Mouse (Mus musculus) monocyte, adult 5-6 weeks (primary cell): ENCODE measurements around the gene Zdhhc22. TPM values are rescaled to one million over a fixed set of nuclear protein-coding genes. Genes with fewer than 3 reads are reported as not detected.

ENCODE experiments used
- ATAC-seq: fragments of 153-309, 156-312 bp; replicated peaks from 2 replicates; pipeline ENCODE4 v1.8.0; 2017; ENCODE audit warnings: mild to moderate bottlenecking; ENCODE audit not compliant: low TSS enrichment, insufficient number of reproducible peaks, severe bottlenecking, poor library complexity, low FRiP score
- total RNA-seq: library from RNA; stranded (forward); fragments of 200-1000, 200-491, 200-594 nt; gene quantifications from 3 replicates; pipeline ENCODE4 v1.2.3, GENCODE M21; 2017

Gene Zdhhc22
- total RNA-seq, 1 experiment from 2014 or later, result 0.38 TPM

DNA sequence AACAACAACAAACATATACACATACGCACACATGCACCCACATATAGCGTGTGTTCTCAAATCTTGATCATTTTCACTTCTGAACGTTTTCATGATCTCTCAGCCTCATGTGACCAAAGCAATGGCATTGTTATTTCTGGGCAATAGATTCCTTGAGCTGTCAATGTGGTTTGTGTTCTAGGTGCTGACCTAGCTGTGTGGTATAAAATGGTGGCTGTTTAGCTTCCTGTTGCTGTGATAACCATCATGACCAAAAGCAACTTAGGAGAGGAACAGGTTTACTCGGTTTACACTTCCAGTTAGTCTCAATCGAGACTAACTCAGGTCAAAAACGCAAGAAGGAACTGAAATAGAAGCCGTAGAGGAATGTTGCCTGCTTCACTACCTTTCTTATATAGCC lies 19.1 kb downstream of the Zdhhc22 start:
- ATAC-seq, result no peak

DNA sequence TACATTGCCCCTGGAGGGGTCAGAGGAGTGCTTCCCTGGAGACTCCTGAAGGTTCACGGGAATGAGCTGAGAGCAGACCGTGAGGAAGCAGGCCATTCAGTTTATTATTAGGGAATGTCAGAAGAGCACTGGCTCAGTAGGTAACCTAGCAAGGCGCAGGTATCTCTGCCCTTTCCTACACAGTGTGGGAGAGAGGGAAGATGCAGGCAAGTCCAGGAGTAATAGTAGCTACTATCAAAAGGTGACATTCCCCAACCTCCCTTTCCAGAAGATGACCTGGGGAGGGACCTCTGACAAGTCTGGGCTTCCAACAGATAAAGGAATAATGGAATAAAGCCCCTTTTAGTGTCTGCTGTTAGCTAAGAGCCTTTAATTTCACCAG lies 21.0 kb downstream of the Zdhhc22 start:
- ATAC-seq, result no peak

DNA sequence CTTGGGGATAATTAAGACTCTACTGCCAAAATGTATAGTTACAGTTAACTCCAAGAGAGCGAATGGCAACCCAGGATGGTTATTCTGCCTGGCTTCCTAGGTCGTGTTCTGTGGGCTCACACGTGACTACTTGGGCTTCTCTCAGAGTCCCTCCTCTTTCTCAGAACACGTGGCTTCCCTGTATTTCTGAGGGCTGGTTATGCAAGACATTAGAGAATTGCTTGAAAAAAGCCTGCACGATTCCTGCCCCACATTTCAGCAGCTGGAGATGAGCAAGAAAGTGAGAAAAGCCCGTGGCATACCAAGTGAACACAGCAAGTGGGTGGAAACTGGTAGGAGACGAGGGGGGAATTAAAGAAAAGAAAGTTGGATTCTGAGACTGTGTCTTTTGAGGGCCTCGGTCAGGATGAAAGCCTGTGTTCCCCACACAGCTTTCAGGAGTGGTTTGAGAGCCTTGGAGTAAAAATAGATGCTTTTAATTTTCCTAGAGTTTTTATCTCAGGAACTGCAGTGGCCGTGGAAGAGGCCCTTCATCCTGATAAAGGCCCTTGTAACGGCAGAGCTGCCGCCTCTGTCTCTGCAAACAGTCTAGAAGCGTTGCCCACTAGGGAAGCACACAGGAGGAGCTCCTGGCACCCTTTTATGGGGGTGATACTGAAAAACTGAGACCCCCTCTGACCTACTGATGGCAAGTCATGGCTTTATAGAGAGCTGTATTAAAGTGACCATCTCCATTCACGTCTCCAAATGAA lies 21.6 kb downstream of the Zdhhc22 start:
- no peak for ATAC-seq

DNA sequence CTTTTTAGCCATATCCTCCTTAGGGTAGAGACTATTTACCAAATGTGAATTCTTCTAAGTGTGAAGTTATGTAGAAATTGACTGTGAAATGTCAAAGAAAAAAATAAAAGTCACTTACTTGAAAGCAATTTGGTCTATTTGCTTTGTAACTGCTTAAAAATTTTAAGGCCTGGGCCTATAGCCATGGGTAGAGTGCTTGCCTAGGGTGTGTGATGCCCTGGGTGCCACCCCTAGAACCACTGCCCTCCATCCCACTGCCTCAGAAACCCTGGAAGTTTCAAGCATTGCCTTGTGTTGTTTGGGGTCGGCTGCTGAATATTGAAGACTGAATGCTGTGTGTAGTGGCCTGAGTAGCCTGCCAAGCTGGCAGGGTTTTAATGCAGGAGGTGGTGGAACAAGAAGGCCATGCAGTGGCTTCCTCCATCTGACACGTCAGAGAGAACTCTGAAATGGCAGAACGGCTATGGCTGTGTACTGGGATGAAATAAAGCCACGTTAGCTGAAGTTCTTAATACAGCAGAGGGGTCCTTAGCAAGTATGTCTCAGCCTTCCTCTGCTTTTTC lies 24.9 kb downstream of the Zdhhc22 start:
- no peak for ATAC-seq

DNA sequence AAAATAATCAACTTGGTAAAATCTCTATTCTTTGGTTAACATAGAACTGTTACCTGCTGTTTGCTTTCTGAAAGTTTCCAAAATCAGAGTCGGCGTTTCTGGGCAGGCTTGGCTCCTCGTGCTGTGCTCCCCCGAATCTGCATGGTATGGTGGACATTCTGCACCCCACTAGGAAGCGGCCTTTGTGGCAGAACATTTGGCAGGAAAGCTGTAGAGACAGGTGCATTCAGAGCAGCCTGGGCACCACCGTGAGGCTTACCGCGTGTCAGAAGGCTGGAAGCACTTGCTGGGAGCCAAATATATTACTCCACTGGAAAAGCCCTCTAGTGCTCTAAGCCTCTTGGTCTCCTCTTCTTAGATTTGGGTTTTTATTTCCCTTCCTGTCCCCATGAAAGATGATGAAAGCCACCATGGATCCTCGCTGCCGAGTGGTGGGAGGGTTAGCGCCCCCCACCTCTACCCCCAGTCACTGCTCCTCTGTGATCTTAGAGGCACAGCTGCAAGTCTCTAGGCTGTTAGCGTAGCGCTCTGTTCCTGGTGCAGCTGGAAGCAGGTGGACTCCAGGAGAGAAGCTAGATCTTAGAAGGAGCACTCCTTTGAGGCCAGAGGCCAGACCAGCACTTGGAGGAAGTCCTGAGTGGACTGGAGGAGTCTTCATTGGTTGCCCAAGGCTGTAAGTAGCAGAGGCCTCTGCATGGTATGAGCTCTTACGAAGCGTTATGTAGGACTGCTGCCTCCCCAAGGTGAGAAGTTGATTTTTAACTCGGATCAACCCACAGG lies 25.8 kb downstream of the Zdhhc22 start:
- no peak for ATAC-seq

DNA sequence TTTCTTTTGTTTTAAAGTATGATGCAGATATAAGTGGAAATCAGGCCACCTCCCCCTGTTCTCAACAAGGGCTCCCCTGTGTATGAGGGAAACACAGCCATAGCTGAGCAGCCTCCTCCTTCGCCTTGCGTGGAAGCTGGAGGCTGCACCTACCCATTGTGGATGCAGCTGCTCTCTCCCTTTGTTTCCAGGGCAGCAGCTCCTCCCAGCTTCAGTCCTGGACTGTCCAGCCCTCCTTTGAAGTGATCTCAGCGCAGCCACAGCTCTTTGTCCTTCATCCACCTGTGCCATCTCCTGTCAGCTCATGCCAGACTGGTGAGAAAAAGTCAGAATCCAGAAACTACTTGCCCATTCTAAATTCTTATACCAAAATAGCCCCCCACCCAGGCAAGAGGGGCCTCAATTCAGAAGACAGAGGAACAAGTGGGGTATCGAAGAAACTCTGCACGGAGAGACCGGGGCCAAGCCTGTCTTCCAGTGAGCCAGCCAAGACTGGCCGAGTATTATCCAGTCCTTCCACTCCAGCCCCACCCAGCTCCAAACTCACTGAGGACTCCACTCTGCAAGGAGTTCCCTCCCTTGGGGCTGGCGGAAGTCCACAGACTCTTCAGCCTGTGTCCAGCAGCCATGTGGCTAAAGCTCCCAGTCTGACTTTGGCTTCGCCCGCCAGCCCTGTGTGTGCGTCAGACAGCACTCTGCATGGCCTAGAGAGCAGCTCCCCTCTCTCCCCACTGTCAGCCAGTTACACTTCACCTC lies 28.5 kb downstream of the Zdhhc22 start:
- ATAC-seq, result no peak

DNA sequence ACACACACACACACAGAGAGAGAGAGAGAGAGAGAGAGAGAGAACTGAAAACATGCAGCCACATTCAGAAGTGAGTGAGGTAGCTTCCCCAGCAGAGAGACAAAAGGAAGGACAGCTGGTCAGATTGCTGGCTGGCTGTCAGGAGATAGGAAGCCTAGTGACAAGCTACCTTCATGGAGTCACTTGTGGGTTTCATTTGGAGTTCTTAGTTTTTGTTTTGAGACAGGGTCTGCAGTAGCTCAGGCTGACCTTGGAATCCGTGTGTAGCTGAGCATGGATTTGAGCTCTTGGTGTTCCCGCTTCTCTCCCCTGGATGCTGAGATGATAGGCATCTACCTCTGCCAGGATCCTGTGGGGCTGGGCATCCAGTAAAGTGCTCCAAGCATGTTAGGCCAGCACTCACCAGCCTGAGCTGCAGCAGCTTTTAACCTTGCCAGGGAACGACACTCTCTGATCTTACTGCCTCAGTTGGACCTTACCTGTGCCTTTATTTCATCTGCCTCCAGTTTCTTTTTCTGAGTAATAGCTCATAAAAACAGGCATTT lies 29.4 kb downstream of the Zdhhc22 start:
- no peak for ATAC-seq

DNA sequence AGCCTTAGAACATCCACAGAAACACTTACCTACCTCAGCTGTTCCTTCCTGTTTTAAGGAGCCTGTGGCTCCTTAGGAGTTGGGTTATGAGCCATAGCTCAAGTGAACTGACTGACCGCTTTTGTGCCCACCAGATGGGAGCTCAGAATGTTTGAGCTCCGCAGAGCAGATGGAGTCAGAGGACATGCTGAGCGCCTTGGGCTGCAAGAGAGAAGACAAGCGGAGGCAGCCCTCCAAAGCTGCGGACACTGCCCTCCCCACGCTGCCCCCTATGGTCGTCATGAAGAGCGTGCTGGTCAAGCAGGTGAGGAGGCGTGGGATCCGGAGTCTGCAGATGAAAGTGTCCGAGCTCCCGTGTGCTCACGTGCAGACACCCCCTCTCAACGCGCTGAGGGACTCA lies 30.1 kb downstream of the Zdhhc22 start:
- ATAC-seq, result no peak

DNA sequence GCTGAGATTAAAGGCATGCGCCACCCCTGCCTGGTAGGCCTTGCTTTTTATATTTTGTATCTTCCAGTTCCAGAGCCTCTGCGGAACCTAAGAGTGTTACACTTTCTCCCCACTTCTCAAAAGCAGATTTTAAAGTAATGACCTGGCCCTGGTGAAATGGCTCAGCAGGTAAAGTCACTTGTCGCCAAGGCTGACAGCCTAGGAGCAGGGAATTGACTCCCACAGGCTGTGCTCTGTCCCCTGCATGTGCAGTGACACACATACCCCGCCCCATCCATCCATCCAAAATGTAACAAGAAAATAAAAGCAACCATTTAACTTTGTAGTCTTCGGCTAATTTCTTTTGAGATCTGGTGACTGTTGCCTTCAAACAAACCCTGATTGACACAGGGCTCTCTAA lies 30.6 kb downstream of the Zdhhc22 start:
- no peak for ATAC-seq

DNA sequence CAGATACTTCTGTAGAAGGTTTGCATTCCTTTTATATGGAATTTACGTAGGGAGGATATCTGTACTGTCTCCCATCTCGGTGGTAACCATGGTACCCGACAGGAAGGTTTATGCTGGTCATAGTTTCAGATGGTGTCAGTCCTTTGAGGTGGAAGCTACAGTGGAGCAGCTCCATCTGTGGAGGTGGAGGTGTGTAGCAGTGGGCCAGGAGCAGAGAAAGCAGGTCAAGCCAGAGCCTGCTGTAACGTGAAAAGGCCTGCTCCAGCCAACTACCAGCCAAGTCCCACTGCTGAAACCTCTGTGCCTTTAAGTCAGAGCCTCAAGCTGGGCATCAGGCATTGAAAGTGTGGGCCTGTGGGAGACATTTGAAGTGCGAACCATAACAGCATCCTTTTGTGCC lies 31.7 kb downstream of the Zdhhc22 start:
- no peak for ATAC-seq

DNA sequence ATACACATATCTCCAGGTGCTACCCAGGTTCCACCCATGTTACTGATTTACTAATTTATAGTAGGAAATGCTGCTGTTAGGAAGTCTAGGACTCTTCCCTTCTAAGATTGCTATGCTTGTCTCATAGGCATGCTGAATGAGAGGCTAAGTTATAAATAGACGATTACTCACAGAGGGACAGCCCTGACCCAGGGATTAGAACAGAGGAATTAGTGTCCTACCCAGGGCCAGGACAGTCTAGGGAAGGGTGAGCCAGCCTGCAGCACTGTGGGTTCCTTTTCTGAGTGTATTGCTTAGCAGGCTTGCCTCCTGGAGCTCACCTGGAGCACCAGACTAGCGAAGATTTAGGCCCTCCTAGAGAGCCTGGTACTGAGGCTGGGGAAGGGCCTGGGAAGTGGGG lies 34.3 kb downstream of the Zdhhc22 start:
- ATAC-seq, result no peak

DNA sequence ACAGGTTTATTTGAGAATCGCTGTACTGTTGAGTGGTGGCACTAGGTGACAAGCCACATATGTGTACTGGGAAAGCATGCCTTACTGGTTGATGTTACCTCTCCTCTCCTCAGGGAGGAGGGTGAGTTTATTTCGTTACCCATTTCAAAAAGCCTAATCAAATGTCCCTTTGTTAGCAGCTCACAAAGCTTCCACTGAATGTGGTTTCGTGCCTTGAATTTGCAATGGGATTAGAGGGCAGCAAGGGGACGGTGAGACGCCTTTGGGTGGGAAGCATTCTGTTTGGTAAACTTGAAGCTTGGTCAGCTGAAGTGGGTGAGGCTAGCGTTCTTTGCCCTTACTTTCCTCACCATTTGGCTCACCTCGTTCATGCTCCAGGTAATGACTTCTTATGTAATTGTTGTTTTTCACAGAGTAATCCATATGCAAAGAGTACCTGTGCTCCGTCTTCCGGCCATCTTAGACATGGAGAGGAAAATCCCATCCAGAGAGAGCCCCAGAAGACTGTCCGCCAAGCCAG lies 37.8 kb downstream of the Zdhhc22 start:
- ATAC-seq, result no peak

DNA sequence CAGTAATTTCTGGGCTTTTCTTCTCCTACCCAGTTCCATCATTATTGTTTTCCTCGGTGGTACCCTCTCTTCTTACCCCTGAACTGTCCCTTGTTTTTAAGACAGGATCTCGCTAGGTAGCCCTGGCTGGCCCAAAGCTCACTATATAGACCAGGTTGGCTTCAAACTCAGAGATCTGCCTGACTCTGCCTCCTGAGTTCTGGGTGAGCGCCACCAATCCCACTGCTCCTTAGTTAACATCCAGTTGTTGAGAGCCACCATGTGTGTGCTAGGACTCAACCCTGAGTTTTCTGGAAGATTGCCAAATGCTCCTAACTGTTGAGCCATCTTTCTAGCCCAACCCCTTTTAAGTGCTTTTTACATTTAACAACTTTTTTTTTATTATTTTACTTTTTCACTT lies 39.3 kb downstream of the Zdhhc22 start:
- no peak for ATAC-seq

DNA sequence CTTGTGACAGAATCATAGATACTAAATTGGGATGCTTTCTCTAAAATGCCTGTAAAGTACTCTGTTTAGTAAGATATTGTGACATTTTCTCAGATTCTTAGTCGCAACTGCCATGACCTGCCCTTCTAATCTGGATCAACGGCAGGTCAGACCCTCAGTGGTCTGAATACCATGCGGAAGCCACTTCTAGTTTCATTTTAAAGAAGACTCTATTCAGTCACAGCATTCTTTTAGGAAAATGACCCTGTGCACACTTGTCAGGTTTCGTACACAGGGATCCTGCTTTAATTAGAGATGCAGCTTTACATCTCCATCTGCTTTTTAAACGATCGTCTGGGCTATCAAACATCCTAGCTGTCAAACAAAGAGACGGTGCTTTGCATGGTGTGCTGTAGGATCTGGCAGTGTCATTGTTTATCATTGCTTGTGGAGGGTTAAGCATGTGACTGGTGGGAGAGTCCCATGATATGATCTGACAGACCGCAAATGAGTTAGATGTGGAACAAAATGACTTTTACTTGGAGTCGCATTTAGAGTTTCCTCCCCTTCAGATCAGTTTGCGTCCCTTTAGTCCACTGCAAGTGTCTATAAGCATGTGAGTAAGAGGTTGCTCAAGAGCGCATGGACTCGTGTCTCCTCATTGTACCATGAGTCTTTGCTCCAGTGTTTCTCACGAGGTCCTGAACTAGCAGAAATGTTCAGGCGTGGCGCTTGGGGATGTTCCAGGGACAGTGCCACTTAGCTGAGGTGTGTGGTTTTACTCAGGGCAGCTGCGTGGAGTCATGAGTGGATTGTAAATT lies 39.9 kb downstream of the Zdhhc22 start:
- ATAC-seq, result peak; percentile 15

DNA sequence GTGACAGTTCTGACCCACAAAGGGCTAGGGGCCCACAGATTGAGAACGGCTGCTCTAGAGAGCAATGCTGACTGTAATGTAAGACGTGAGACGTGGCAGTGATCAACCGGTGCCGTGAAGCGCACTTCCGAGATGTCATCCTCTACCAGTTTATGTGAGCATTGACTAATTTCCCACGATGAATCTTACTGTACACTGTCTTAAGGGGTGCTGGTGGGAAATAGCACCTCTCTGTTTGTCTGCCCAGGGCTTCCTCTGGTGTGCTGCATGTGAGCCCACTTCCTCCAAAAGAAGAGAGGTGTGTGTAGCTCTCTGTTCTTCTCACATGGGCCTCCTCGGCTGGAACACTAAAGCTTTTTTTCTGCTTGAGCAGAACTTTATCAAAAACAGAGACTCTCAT lies 40.7 kb downstream of the Zdhhc22 start:
- ATAC-seq, result peak; percentile 11; the same call in 1 of the 2 replicates

DNA sequence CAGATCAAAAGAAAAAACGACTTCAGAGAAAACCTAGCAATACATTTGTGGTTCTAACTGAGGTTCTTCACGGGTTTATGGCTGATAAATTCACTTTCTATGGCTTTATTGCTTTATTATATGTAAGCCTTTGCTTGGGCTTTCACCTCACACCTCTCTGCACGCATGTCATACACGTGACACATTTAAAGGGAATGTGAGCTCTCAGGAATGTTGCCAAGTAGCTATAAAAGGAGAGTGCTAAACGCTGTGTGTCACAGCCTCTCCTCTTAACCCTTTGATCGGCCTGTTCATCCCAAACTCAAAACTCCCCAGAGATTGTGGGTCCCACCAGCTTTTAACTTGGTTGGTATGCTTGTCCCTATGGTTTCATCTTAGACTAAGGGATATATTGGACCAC lies 41.6 kb downstream of the Zdhhc22 start:
- no peak for ATAC-seq

DNA sequence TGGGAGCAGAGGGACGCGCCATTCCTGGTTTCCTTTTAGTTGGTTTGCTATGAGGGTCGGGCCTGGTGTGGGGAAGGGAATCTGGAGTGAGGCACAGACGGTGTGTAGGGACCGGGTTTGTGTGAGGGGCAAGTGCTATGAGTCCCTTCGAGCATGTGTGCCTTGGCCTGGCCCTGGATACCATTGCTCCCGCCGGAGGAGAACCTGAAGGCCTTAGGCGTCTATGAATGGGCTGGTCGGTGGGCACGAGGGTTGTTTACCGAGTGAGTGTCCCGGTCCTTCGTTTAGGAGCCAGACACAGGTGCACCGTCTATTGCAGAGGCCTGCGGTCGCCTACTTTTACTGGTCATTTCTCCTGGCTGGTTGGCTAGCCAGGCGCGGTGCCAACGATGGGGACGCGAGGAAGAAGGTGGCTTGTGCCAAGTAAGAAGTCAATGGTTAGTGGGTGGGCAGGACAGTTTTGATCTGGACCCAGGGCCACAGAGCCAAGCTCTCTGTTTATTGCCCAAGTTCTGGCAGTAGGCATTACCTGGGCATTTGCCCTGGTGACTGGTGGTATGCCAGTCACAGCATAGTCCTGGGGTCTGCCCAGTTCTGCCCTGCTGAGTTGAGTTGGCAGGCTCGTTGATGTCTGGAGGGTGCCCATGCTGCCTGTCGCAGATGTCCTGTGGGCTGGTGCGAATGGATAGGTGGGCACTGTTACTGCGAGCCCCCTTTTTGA lies 42.4 kb downstream of the Zdhhc22 start:
- no peak for ATAC-seq
